Mouse (Mus musculus): ENCODE data around the gene Gm9964.
A peak's percentile ranks its signal among the peaks of the same experiment; 100 is the strongest.
"Not testable (repeated sequence)": the region's sequence is repeated elsewhere in the genome, so short reads cannot be mapped to it uniquely, and the experiment has no call there.

Gm9964 gene

DNA sequence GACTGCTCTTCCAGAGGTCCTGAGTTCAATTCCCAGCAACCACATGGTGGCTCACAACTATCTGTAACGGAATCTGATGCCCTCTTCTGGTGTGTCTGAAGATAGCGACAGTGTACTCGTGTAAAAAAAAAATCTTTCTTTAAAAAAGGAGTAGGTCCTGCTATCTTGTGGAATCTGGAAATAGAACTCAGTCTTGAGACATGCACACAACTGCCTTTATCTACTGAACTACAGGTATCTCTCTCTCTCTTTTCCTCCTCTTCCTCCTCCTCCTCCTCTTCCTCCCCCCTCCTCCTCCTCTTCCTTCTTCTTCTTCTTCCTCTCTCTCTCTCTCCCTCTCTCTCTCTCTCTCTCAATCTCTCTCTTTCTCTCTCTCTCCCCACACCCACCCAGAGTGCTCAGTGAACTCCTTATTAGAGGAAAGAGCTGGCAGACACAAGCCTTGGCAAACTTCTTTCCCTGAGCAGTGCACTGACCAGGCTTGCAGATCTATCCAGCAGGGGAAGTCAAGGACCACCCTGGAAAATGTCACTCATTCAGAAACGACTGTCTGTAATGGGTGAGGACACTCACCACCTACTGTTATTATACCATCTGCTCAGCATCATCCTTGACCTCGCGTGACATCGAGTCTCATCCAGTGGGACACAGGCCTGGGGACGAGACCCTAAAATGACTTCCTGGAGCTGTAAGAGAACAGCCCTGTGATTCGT is 3.2 kb upstream of the Gm9964 start:
- no peak for DNase-seq (ENCODE audit: low read depth)

DNA sequence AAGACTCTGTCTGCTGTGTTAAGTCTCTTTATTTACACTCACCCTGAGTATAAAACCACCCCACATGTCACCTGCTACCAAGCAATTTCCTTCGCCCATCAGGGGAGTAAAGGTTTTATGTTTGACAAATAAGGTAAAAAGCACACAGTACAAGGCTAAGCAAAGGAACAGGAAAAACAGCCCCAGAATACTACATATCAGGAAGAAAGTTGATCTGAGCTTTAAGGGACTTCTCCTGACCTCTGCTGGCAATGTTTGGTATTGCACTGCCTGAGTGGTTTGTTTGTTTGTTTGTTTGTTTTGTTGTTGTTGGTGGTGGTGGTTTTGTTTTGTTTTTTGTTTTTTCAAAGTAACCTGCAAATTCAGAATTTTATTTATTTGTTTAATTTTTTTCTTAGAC is 539 bp downstream of the Gm9964 start:
- DNase-seq (ENCODE audit: low read depth): no peak

DNA sequence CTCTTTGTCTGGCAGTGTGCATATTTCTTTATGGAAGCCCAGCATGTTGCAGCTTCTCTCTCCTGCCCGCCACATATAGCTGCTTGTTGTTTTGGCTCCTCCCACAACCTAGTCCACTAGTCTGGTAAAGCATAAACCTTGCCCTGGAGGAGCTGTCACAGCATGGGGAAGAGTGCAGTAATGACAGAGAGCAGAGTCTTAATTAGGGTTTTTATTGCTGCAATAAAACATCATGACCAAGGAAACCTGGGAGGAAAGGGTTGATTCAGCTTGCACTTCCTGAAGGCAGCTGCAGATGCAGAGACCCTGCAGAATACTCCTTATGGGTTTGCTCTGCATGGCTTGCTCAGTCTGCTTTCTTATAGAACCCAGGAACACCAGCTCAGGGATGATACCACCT is 2.7 kb downstream of the Gm9964 start:
- DNase-seq (ENCODE audit: low read depth): no peak

DNA sequence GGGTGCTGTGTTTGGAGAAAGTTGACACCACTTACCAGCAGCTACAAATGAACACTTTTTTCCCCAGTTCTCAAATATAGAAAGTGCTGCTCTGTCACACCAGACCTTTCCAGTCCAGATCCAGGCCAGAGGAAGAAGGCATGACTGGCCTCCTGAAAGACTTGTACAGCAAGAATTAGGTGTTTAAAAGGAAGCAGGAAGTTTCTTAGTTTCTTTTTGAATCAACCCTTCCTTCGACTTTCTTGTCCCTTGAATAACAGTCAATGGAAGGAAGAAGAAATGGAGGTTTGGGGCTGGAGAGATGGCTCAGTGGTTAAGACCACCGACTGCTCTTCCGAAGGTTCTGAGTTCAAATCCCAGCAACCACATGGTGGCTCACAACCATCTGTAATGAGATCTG is 3.7 kb downstream of the Gm9964 start:
- no peak for DNase-seq (ENCODE audit: low read depth)

DNA sequence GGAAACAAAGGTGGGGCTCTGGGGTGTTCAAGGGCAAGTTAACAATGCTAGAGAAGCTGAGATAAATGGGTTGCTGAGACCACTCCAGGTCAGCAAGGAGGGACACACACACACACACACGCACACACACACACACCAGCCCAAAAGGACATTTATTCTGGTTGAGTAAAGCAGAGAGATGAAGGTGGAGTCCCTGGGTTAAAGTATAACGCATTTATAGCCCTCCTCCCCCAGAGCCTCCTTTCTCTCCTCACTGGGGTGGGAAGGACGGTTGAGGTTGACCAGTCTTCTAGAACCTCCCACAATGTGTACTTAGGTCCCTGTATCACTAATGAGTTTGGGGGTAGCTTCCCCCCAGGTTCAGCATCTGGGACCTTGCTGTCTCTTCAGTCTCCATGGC is 4.6 kb downstream of the Gm9964 start:
- DNase-seq (ENCODE audit: low read depth): no peak

- DNase-seq (ENCODE audit: low read depth): no peak
These were observed 5.1 kb downstream of the Gm9964 start for GRCm38 (mm10) chr11:79291651-79292050.

- DNase-seq (ENCODE audit: low read depth): no peak
These were observed 6.2 kb downstream of the Gm9964 start for GRCm38 (mm10) chr11:79290473-79290872.

DNA sequence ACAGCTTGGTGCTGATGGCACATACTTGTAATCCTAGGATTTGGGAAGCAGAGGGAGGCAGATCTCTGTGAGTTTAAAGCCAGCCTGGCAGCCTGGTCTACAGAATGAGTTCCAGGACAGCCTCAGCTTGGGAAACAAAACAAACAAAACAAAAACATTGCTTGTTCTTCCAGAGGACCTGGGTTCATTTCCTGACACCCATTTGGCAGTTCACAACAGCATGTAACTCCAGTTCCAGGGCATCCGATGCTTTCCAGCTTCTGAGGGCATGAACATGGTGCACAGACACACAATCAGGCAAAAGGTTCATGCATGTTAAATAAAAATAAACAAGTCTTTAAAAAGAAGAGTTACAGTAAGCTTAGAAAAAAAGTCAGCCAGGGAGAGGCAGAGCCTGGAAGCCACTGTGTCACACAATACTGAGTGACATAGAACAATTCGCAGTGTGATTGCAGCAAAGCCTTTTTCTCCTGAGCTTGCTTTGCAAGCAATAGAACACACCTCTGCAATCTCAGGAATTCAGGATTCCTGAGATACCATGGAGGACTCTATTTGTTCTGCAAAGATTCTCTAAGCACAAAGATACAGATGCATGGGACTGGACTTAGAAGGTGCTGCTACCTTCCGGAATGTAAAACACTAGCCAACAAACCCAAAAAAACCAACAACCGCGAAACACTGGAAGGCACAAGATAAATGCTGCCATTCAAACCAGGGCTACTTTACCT is 7.6 kb downstream of the Gm9964 start:
- no peak for DNase-seq (ENCODE audit: low read depth)

DNA sequence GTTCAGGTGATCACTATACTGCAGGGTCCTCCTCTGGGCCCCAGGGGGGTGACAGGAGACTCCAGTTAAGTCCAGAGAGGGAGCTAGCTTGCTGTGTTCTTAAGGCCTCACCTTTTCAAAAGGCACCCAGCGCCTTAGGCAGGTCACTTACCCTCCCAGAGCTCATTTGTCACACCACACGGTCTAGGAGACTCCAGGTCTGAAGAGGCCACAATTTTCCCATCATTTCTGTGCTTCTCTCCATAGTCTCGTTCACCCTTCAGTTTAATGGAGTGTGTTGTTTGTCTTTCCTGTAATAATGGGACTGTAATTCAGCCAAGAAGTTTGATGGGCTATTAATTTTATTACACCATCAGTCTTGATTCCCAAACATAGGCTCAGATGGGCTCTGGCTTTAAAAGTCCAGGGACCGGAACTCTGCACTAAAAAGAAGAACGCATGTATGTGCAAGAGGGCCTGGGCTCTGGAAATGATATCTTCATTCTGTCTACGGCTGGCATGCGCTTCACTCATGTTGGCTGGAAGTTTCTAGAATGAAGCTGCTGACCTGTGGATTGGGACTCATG is 8.3 kb downstream of the Gm9964 start:
- DNase-seq (ENCODE audit: low read depth): no peak

GRCm38 (mm10) chr11:79287447-79287846 is 9.3 kb downstream of the Gm9964 start:
- DNase-seq (ENCODE audit: low read depth): peak; percentile 83

- no peak for DNase-seq (ENCODE audit: low read depth)
These were observed 10.4 kb downstream of the Gm9964 start for GRCm38 (mm10) chr11:79286305-79286799.

GRCm38 (mm10) chr11:79283350-79284030 is 13.2 kb downstream of the Gm9964 start:
- DNase-seq (ENCODE audit: low read depth): no peak

DNA sequence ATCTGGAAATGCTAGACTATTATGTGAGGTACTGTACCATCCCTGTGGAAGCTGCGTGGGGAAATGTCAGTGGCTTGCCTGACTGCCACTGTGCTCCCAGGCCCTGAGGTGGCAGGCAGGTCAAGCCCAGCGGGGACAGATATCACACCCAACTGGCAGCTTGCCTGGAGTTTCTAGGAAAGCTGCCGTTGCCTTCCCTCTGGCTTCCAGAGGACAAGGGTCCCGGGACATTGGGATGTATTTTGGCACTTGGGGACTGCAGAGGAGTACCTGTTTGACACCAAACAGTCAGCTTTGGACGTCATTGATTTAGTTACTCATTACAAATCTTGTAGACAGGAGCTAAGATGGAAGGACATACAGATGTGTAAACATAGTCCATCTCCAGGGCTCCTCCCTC is 15.3 kb downstream of the Gm9964 start:
- DNase-seq (ENCODE audit: low read depth): no peak

- no peak for DNase-seq (ENCODE audit: low read depth)
These were observed 16.8 kb downstream of the Gm9964 start for GRCm38 (mm10) chr11:79279732-79280405.

DNA sequence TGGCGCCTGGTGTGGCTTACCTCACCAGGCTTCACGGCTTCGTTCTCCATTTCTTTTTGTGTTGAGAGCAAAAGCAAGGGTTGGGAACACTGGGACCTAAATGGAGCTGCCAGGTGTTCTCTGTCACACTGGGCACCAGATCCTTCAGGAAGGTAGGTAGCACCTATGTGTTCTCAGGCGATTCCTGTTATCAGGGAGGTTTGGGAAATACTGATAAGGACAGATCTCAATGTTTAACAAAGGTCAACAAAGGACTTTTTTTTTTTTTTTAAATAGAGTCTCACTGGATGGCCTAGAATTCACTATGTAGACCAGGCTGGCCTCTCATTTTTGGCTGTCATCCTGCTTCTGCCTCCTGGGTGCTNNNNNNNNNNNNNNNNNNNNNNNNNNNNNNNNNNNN is 22.9 kb downstream of the Gm9964 start:
- DNase-seq (ENCODE audit: low read depth): no peak

DNA sequence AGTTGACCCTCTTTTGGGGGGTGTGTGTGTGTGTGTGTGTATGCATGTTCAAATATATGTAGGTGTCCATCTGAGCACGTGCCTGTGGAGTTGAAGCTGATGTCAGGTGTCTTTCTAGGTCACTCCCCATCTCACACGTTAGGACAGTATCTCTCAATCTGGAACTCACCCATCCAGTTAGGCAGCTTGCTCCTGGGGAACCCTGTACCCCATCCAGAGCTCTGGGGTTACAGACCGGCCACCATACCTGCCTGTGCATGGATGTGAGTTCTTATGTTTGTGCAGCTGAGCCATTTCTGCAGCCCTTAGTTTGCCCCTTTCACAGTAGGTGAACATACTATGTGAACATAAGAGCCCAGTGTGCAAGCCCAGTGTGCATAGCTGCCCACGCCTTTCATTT is 23.7 kb downstream of the Gm9964 start:
- no peak for DNase-seq (ENCODE audit: low read depth)

GRCm38 (mm10) chr11:79267171-79267570 is 29.5 kb downstream of the Gm9964 start:
- DNase-seq (ENCODE audit: low read depth): no peak

DNA sequence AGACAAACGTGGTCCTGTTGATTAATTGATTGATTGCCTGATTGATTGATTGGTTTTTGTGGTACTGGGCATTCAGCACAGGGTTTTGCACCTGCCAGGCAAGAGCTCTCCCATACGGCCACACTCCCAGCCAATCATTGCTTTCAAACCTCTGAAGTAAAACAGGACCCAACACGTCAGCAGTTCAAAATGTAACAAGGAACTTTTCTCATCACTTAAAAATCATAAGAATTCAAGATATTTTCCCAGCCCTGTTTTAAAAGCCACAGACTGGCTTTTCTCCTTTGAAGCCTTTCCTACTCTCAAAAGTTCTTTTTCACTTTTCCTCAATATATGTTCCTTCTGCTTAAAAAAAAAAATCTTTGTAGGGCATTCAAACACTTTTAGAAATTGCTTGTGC is 32.3 kb downstream of the Gm9964 start:
- DNase-seq (ENCODE audit: low read depth): no peak

GRCm38 (mm10) chr11:79260126-79260525 is 36.6 kb downstream of the Gm9964 start:
- not testable (repeated sequence) for DNase-seq (ENCODE audit: low read depth)

DNA sequence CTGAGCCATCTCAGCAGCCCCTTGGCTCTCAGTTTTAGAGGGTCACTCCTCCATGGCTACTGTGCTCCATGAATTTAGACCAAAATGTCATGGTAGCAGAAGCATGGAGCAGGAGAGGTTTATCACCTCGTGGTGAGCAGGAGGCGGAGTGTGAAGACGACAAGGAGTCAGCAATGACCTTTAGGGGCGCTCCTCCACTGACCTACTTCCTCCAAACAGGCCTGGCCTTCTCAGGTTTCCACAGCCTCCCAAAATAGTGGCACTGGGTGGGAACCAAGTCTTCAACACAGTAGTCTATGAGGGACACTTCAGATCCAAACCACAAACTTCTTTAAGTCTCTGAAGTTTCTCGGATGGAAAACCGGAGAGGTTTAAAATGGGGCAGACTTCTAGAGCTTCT is 38.0 kb downstream of the Gm9964 start:
- no peak for DNase-seq (ENCODE audit: low read depth)

- DNase-seq (ENCODE audit: low read depth): peak; percentile 85
These were observed 42.2 kb downstream of the Gm9964 start, which contains the start of gene Wsb1 for GRCm38 (mm10) chr11:79254391-79255098. Gene Wsb1 (minus strand): TSS chr11:79254671.
